Mouse (Mus musculus) cerebral cortex, adult 2 months (tissue): ENCODE results near the gene Ppp2r3c.

Experiments
- WGBS: fragments of 180-500 bp; shearing (Covaris S2); methylation state at CpG from one replicate; pipeline ENCODE4 v1.1.7; 2018; 5-methylcytosine and 5-hydroxymethylcytosine counted together

Ppp2r3c gene

GRCm38 (mm10) chr12:55272243-55272642 lies 30.6 kb downstream of the Ppp2r3c start:
- WGBS = 84% methylated on average over 3 of the region's 3 CpGs

DNA sequence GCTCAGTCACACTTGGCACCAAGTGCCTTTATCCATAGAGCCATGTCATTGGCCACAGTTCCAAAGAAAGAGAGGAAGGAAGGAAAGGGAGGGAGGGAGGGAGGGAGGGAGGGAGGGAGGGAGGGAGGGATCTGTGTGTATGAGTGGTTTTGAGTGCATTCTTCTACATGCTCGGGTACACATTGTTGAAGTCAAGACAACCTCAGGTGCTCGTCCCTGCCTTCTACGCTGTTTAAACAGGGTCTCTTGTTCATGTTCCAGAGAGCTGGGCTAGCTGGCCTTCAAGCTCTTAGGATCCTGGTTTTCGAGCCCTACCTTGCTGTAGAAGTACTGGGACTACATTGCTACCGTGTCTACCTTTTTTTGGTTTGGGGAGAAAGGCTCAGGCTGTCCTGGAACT lies 39.4 kb downstream of the Ppp2r3c start:
- no CpG with 5 or more reads among the region's 5 CpGs for WGBS

- no CpG with 5 or more reads among the region's 8 CpGs for WGBS
These were observed 40.8 kb downstream of the Ppp2r3c start for GRCm38 (mm10) chr12:55261950-55262349.

DNA sequence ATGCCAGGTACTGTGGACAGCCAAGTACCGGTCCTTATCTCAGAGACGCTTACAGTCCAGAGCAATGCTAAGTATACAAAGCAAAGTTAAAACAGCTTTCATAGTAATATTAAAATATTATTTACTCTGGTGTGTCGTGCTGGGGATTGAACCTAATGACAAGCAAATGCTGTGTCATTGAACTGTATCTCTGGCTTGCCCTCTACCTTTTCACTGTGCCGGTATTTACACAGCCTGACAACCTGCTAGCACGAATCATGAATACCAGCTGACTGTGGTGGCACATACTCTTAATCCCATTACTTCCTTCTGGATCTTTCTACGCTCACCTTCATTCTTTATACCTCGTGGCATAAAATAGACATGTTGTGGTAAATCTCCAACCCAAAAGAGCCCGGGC lies 60.6 kb downstream of the Ppp2r3c start:
- no CpG with 5 or more reads among the region's 8 CpGs for WGBS

DNA sequence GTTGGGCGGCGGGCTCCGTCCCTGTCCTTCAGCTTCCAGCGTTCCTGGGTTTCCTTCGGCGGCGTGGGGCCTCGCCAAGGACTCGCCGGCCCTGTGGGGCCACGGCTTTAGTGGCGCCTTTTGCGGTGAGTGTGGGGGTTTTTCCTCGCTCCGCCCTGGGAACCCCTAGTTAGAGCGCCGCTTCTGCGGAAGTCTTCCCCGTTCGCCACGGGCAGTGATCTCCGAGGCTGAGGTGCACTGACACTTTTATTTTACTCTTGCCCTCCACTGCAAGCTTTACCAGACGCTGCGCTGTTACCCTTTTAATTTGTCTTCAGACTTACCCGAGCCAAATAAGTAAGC lies 72.3 kb downstream of the Ppp2r3c start:
- WGBS = 0% methylated on average over 12 of the region's 25 CpGs

DNA sequence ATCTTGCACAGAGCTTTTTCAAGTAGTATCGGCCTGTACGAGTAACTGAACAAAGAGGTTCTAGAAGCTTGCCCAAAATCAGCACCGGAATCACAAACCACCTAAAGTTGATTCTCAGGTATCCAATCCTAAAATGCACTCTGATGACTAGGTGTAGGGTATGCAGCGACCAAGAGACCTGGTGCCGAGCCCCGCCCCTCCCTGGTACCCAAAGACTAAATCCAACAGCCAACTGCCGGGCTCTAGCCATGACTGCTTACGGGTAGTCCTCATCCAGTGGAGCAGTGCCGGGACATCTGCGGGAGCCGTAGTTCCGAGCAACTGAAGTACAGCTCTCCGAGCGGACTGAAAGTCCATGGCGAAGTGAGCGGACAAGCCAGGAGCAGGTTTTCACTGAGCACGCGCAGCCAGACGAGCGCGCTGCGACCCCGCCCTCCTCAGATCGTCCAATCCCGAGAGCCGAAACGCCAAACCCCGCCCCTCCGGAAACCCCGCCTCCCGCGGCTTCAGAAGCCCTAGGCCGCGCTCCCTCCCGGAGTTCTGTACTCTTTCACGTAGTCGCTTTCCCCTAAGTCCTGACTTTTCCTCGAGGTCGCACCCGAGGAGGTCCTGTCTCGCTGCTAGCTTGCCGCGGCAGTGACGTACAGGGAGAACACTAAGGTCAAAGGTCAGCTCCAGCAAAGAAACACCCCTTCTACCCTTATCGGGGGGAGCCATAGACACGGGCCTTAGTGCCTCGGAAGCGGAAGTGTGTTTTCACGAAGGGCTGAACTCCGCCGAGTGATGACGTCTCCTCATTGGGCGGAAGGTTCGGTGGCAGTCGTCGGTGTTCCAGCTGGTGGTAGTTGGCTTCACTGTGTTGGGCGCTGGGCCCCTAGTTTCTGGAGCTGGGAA lies 72.9 kb downstream of the Ppp2r3c start, which contains the start of gene Srp54c:
Gene Srp54c, plus strand, starts transcription at position 543 of the 894 bp plus-strand sequence.
- no CpG with 5 or more reads among the region's 57 CpGs for WGBS
